Mouse (Mus musculus) E14TG2a.4 (cell line): ENCODE measurements around the gene Tmem229b.

Experiments used
- CTCF ChIP-seq: conservative IDR thresholded peaks from 2 replicates; pipeline ENCODE4 v1.5.1; 2014; ENCODE audit warnings: low read length
- POU5F1 ChIP-seq: IDR thresholded peaks from 2 replicates; pipeline ENCODE4 v1.6.1; 2014; ENCODE audit warnings: low read length, borderline replicate concordance

GRCm38 (mm10) chr12:78918227-78919078, 89.0 kb downstream of the Tmem229b start:
- TF ChIP-seq CTCF = peak; percentile 53
- no peak for TF ChIP-seq POU5F1
